Mouse (Mus musculus) cerebellum, adult 2 months (tissue): ENCODE results near the gene Pibf1.

Experiments
- CTCF ChIP-seq: fragments of 200-500 bp; IDR thresholded peaks from 2 replicates; pipeline ENCODE4 v1.5.1; 2011; ENCODE audit warnings: low read depth, mild to moderate bottlenecking, control low read depth, low read length, moderate library complexity, borderline replicate concordance; ENCODE audit not compliant: insufficient read depth
- POLR2A ChIP-seq: fragments of 200-500 bp; IDR thresholded peaks from 2 replicates; pipeline ENCODE4 v1.6.1; 2011; ENCODE audit warnings: low read length, control low read depth, borderline replicate concordance; ENCODE audit not compliant: insufficient read depth

GRCm38 (mm10) chr14:99058959-99059586 is 40.2 kb upstream of the Pibf1 start:
- TF ChIP-seq CTCF = no peak
- no peak for TF ChIP-seq POLR2A
